Mouse (Mus musculus) embryonic fibroblast, embryonic 13.5 days (primary cell): ENCODE results near the gene Hist3h2a.

ENCODE experiments used
- CTCF ChIP-seq: IDR thresholded peaks from 2 replicates; pipeline ENCODE4 v1.5.1; 2011; ENCODE audit warnings: mild to moderate bottlenecking, control low read depth, low read length, moderate library complexity, borderline replicate concordance; ENCODE audit not compliant: insufficient read depth
- POLR2A ChIP-seq: IDR thresholded peaks from 2 replicates; pipeline ENCODE4 v1.6.1; 2011; ENCODE audit warnings: low read depth, mild to moderate bottlenecking, control low read depth, low read length, moderate library complexity

DNA sequence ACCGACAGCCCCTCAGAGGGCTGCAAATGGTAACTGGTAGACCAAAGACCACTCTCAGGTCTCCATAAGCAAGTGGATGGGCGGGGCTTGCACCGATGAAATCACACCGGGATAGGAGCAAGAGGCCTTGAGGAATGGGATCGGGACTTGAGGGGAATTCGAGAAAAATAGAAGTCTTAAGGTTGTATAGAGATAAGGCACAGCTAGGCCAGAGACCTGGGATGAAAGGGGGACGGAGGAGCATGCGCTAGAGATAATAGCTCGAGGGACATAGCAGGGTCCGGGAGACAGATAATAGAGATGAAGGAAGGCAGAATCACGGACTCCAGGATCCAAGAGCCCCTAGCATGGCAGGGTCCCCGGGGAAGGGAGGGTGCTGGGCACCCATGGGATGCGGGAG is 16.6 kb upstream of the Hist3h2a start:
- TF ChIP-seq CTCF, result no peak
- TF ChIP-seq POLR2A, result no peak
